Mouse (Mus musculus) layer of hippocampus, adult 2 months (tissue): ENCODE measurements around the gene Vav1. TPM values are rescaled to one million over a fixed set of nuclear protein-coding genes. Genes with fewer than 3 reads are reported as not detected.

Experiments
- DNase-seq, 2 experiments: peaks; one replicate each; pipeline ENCODE4 v3.0.0; 2022; ENCODE audit warnings: low spot score in 2 of 2
- H3K27ac ChIP-seq: fragments of 200-600 bp; 2 replicates; pipeline ENCODE4 v1.8.1; 2022
- H3K4me3 ChIP-seq: fragments of 200-600 bp; 2 replicates; pipeline ENCODE4 v1.8.1; 2022; ENCODE audit warnings: mild to moderate bottlenecking
- CTCF ChIP-seq: fragments of 200-600 bp; conservative IDR thresholded peaks from 2 replicates; pipeline ENCODE4 v1.8.1; 2022; ENCODE audit warnings: antibody characterized with exemption, mild to moderate bottlenecking, moderate library complexity
- long read RNA-seq, 2 experiments: library from polyadenylated mRNA; stranded (forward); transcript quantifications; one replicate each; pipeline ENCODE4 v2.0.0; 2021; ENCODE audit warnings: borderline mapping rate in 2 of 2
- total RNA-seq, 2 experiments: library from RNA; stranded (reverse); gene quantifications; 2 replicates each; pipeline ENCODE4 v1.2.3; 2021

The Vav1 gene
- 1 to 10 TPM; 2.8 to 3.2 TPM for total RNA-seq
- long read RNA-seq, experiment 1, partial matches to known transcripts: 0 of 2 reads
- long read RNA-seq, experiment 1, other reads (novel, unspliced or antisense): 2 of 2 reads
- long read RNA-seq, experiment 2, partial matches to known transcripts: 0 of 2 reads
- long read RNA-seq, experiment 2, other reads (novel, unspliced or antisense): 2 of 2 reads

DNA sequence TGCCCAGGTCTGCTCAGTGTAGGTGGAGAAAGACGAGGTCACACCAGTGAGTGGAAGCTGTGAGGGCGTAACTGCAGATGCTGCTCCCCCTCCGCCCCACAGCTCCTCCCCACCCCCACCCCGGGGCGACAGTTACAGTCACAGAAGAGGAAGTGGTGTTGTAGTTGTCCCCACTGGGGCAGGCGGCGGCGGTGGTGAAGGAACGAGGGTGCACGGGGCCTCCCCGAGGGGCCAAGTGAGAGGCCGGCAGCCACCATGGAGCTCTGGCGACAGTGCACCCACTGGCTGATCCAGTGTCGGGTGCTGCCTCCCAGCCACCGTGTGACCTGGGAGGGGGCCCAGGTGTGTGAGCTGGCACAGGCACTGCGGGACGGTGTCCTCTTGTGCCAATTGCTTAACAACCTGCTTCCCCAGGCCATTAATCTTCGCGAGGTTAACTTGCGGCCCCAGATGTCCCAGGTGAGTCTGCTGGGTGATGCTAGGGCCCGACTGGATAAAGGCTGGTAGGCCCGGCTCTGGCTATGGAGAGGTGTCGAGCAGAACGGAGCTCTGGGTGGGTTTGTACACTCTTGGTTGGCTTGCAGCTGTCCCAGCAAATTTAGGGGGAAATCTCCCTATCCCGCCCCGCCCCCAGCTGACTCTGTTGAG is at the start of gene Vav1:
Gene Vav1, plus strand, starts transcription at position 158 of the 648 bp plus-strand sequence.
- H3K4me3 ChIP-seq: peak within 1 kb of the TSS; percentile 17; the same call in 1 of the 2 replicates
- no peak for TF ChIP-seq CTCF
- H3K27ac ChIP-seq: 0 out of 2 replicates have a peak within 1 kb of the TSS, but pooled peaks have one; percentile 47
- DNase-seq: no peak

- no peak for DNase-seq
- TF ChIP-seq CTCF: no peak
- H3K27ac ChIP-seq: no peak overlapping the region
- H3K4me3 ChIP-seq: no peak overlapping the region
Observed at GRCm38 (mm10) chr17:57229851-57230727, 48.8 kb upstream of the Vav1 start.

GRCm38 (mm10) chr17:57230728-57231125 is 48.2 kb upstream of the Vav1 start:
- DNase-seq: no peak
- no peak for TF ChIP-seq CTCF
- Histone ChIP-seq H3K27ac (no peak overlapping the region), H3K4me3 (no peak overlapping the region)

DNA sequence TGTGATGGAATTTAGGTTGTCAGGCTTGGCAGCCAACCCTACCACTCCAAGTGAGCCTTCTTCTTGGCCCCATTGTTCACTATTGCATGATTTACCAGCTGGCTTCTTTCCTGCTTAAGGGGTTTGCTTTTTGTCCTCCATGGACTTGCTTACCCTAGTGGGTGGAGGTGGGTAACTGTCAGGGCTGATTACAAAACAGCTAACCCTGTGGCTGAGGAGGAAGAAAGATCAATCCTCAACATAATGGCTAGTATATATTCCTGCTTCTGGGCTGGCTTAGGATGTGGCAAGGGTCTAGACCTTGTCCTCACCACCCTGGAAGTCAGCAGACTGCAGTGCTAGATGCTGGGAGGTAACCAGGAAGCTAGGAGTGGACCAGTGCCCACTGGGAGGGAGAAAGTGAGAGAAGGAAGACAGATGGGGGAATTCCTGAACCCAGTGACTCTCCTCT is 47.6 kb upstream of the Vav1 start:
- Histone ChIP-seq H3K27ac (no peak overlapping the region), H3K4me3 (no peak overlapping the region)
- no peak for TF ChIP-seq CTCF
- no peak for DNase-seq

DNA sequence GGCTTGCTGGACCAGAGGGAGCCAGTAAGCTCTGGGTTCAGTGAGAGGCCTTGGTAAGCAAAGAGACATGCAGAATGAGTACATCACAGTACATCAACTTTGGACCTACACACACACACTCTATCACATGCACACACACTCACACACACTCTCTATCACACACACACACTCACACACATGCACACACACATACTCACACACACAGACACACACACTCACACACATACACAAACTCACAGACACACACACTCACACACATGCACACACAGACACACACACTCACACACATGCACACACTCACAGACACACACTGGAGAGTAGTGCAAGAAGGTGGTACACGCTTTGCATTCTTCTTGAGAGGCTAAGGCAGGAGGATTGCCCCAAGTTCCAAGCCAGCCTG is 46.7 kb upstream of the Vav1 start:
- no peak overlapping the region for H3K4me3 ChIP-seq
- no peak for DNase-seq
- no peak for TF ChIP-seq CTCF
- no peak overlapping the region for H3K27ac ChIP-seq

GRCm38 (mm10) chr17:57233038-57233437 is 45.9 kb upstream of the Vav1 start:
- no peak for DNase-seq
- no peak overlapping the region for H3K4me3 ChIP-seq
- no peak for TF ChIP-seq CTCF
- H3K27ac ChIP-seq: no peak overlapping the region

- no peak; the same call in 1 of the 2 replicates for TF ChIP-seq CTCF
- Histone ChIP-seq H3K27ac (no peak overlapping the region), H3K4me3 (no peak overlapping the region)
- no peak for DNase-seq
Observed at GRCm38 (mm10) chr17:57234254-57234928, 44.5 kb upstream of the Vav1 start.

- no peak for TF ChIP-seq CTCF
- DNase-seq: no peak
- Histone ChIP-seq H3K4me3 (no peak overlapping the region), H3K27ac (no peak overlapping the region)
Observed at GRCm38 (mm10) chr17:57235803-57236202, 43.1 kb upstream of the Vav1 start.

DNA sequence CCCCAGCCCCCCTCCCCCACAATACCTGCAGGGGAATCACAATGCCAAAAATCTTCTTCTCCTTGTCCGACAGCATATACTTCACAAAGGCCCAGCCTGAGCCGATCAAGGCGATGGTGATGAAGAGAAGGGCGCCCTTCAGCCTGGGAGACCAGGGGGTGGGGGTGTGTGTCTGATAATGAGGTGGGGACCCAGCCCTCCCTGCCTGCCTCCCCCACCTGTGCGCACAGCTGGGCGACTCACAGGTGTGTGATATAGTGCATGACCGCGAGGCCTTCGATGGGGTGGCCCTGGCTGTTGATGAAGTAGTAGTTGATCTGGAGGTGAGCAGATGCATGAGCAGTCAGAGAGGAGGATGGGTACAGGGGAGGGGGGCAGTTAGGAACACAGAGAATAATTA is 41.7 kb upstream of the Vav1 start:
- H3K4me3 ChIP-seq: no peak overlapping the region
- TF ChIP-seq CTCF: no peak
- no peak overlapping the region for H3K27ac ChIP-seq
- no peak for DNase-seq

- no peak overlapping the region for H3K27ac ChIP-seq
- DNase-seq: no peak
- no peak for TF ChIP-seq CTCF
- H3K4me3 ChIP-seq: no peak overlapping the region
Observed at GRCm38 (mm10) chr17:57243650-57244370, 35.1 kb upstream of the Vav1 start.

GRCm38 (mm10) chr17:57245311-57245929 is 33.5 kb upstream of the Vav1 start:
- DNase-seq: no peak
- H3K4me3 ChIP-seq: no peak overlapping the region
- H3K27ac ChIP-seq: no peak overlapping the region
- TF ChIP-seq CTCF: no peak
